Mouse (Mus musculus): ENCODE measurements around the gene Psg16.
A peak's percentile ranks its signal among the peaks of the same experiment; 100 is the strongest.

The Psg16 gene

GRCm38 (mm10) chr7:17073904-17074615, at the start of gene Psg16:
Gene Psg16 (plus strand): TSS chr7:17074040.
- DNase-seq (ENCODE audit: low read depth, low spot score) = peak; percentile 71

GRCm38 (mm10) chr7:17024141-17024540, 49.7 kb upstream of the Psg16 start:
- no peak for DNase-seq (ENCODE audit: low read depth, low spot score)

DNA sequence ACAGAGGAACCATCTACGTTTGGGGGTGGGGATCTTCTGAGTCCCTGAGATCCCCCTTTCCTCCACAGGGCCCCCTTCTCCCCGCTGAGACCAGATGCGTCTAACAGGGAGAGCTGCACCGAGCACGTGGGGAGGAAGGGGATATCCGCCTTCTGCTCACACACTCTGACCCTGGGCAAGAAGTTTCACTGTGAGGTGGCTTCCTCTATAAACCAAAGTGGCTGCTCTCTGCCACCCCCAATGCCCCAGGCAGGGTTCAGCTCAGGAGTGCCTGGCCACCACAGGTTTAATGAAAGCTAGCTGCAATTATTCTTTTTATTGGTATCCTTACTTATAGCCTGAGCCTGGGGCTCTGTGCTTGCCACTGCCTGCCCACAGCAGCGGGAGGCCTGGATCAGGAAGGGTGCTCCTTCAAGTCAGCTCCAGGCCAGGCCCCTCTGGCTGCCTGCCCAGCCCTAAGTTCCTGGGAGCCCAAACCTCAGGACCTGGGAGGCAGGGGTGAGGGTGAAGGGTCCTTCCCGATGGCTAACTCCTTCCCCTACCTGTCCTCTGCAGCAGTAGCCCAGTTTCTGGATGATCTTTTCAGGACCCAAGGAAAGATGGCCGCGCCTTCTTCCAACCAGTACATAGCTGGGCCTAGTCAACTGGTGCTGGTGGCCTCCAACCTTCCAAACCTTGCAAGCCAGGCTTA, 48.9 kb upstream of the Psg16 start:
- DNase-seq (ENCODE audit: low read depth, low spot score) = no peak

GRCm38 (mm10) chr7:17025505-17025894, 48.3 kb upstream of the Psg16 start:
- DNase-seq (ENCODE audit: low read depth, low spot score) = no peak

- no peak for DNase-seq (ENCODE audit: low read depth, low spot score)
Measured at GRCm38 (mm10) chr7:17025896-17026622, 47.8 kb upstream of the Psg16 start.

DNA sequence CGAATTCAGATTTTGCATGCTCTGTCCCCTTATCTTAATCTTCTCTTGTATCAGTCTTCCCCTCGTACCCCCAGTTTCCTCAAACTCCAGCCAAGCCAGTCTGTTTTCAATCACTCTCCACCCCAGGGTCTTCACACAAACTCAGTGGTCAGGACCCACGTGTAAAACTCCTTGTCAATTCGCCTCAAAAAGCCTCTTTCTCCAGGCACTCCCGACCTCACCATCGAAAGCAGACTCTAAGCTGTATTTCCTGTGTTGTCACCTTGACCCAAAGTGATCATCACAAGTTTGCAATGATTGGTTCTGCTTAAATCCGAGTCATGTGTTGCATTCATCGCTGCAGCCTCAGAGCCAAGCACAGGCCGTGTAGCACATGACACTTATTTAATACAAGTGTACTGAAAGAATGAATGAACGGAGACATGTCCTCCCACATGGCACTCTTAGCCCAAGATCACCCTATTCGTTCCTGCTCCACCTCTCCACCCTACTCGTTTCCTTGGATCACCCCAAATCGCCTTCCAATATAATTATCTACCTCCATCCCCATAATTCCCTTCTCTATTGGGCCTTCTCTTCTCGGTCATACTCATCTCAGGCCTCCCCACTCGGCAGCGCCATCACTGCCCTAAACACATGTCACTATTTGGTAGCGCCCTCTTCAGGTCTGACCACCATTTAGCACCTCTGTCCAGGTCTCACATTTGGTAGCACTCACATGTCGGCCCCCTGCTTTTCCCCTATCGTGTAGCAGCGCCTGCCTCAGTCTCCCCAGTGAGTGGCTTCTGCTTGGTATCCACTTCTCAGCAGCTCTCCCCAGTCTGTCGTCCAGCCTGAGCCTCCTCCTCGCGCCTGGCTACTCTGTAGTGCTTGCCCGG, 46.9 kb upstream of the Psg16 start:
- peak; percentile 69 for DNase-seq (ENCODE audit: low read depth, low spot score)

DNA sequence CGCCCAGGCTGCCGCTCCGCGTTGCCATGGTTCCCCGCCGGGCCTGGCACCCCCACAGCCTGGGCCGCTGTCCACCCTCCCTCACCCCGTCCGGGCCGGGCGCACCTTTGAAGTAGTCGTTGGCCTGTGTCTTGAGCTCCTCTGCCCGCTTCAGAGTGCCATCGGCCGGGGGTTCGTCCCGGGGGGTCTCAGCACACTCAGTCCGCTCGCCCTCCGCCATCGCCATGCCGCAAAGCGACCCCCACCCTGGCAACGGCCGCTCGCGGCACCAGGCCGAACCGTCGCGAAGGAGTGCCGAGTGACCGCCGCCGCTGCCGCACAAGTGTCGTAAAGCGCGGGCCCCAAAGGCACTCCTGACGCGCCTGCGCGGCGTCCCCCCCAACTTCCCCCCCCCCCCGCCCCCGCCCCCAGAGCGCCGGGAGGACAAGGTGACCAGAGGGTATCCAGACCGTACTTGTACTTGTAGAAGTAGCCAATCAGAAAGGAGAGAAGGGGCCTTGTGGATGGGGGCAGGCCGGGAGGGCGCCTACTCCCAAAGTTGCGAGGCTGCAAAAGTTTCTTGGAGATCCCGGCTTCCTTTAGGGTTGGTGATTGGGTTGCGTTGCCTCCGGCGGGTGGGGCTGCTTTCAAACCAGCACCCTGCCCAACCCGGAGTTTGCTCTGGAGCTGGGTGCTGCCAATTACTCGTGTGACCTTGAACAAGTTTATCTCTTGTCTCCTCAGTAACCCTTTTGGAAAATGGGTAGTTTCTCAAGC, 46.1 kb upstream of the Psg16 start, which contains the start of gene Ppp5c:
TSS of gene Ppp5c (minus strand) at position 337 of the 756 bp plus-strand sequence.
- peak; percentile 65 for DNase-seq (ENCODE audit: low read depth, low spot score)

GRCm38 (mm10) chr7:17028923-17029322, 44.9 kb upstream of the Psg16 start:
- no peak for DNase-seq (ENCODE audit: low read depth, low spot score)

GRCm38 (mm10) chr7:17030239-17030638, 43.6 kb upstream of the Psg16 start:
- no peak for DNase-seq (ENCODE audit: low read depth, low spot score)

DNA sequence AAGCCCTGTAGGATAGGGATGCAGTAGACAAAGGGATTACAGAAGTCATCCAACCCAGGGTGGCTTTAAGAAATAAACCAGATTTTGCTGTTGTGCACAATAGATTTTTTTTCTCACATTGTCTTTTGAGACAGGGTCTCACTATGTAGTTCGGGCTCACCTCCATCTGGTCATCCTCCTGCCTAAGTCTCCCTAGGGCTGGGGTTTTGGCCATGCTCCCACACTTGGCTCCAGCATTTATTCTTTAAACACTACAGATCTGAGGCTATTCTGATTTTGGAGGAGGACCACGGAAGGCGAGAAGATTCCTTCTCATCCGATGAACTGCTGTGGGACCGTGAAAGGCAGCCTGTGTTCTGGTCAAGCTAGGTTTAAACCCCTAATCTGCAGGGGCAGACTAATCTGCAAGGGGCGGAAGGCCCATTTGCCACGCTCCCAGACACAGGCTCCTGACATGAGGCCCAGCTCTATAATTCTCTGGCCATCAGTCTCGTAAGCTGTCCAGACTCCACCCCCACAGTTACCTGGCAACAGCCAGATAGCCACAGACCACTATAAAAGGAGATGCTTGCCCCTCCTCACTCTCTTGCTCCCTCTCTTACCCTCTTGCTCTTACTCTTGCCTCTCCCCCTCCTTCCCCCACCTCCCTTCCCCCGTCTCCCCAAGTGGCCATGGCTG, 35.7 kb upstream of the Psg16 start:
- DNase-seq (ENCODE audit: low read depth, low spot score) = no peak

DNA sequence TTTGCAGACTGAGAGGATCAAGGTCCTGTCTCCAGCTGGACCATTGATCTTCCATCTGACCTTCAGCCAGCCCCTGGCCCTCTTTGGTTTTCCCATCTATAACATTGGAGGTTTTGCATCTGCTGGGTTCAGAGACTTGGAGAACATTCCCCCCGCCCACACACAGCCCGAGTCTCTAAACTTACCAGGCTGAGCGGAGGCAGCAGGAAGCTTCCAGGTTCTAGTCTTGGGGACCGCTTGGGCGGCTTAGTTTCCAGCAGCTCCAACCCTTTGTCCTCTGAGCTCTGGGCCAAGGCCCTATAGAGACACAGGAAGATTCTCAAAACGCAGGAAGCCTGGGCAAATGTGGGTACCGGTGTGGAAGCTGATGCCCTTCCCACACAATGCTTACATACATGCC, 34.5 kb upstream of the Psg16 start:
- DNase-seq (ENCODE audit: low read depth, low spot score) = no peak

GRCm38 (mm10) chr7:17045743-17046142, 28.1 kb upstream of the Psg16 start:
- no peak for DNase-seq (ENCODE audit: low read depth, low spot score)

DNA sequence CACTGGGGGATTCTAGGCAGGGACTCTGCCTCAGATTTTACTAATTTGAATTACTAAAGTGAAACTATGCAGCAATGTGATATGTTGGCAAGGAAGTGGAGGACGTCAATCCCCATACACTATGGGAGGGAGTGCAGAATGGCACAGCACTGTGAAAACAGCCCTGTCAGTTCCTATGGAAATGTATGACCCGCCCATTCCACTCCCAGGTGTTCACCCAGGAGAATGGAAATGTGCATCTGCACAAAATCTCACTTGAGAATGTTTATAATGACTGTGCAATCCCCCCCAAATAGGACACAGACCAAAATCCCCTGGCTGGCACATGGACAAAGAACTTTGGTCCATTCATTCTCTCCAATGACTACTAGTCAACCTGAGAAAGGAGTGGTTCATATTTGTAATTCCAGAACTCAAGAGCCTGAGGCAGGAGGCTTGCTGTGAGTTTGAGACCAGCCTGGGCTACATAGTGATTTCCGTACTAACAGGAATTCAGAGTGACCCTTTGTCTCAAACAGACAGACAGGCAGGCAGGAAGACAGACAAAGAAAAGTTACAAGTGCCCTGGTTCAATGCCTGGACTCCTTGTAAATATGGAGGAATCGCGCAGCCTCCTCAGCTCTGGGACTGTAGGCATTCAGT, 26.7 kb upstream of the Psg16 start:
- DNase-seq (ENCODE audit: low read depth, low spot score) = no peak

- DNase-seq (ENCODE audit: low read depth, low spot score) = no peak
Measured at GRCm38 (mm10) chr7:17048431-17049190, 25.2 kb upstream of the Psg16 start.

DNA sequence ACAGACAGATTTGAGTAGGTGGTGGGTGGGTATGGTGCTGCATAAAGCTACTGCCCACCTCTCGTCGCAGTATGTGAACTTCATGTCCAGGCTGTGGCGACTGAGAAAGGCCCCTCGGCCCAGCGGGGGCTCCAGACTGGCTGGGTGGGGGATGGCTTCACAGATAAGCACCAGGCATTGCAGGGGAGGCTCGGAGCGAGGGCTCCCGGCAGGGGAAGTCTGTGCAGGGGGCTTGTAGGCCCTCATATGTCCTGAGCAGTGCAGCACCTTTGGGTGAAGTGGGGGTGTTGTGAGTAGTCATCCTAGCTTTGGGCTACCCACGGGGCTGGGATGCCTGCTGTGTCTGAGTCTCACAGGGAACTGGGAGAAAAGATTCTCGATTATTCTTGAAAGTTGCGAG, 23.3 kb upstream of the Psg16 start:
- no peak for DNase-seq (ENCODE audit: low read depth, low spot score)

GRCm38 (mm10) chr7:17050933-17051594, 22.8 kb upstream of the Psg16 start:
- no peak for DNase-seq (ENCODE audit: low read depth, low spot score)

DNA sequence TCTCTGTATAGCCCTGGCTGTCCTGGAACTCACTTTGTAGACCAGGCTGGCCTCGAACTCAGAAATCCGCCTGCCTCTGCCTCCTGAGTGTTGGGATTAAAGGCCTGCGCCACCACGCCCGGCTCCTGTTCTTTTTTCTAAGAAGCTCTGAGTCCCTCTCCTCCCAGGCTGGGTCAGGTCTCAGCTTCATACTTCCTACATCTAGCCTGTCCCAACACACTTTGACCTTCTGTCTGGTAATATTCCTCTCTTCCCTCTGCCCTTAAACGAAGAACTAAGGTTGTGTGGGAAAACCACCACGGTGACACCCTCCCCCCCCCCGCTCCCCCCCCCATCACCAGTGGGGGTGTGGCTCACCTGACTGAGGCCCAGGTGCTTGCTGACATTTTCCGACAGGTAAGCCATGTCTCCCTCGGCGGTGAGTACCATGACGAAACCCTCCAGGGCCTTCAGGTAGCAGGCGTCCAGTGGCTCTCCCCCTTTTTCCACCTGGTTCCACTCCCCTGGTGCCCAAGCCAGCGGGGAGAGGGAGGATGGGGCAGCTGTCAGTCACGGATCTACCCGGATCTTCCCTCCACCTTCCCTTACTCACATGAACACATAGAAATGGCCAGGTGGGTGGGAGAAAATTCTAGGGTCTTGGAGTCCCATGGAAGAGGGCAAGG, 19.4 kb upstream of the Psg16 start:
- DNase-seq (ENCODE audit: low read depth, low spot score) = no peak

Data from c-Kit-negative CD71-positive TER-119-positive erythroid progenitor cells, embryonic 14.5 days (primary cell).